Mouse (Mus musculus): Measurements from ENCODE around the gene Lhfpl5. TPM values are rescaled to one million over a fixed set of nuclear protein-coding genes. Genes with fewer than 3 reads are reported as not detected.

Lhfpl5 gene
- polyA plus RNA-seq, 1 experiment from 2014 or later: 4.2 TPM

- WGBS: 98% methylated on average over 4 of the region's 4 CpGs
- no peak for ATAC-seq
- H3K27me3 ChIP-seq: no peaks in the 10 kb centered on the region
- peaks cover 24% of the 10 kb centered on the region for H3K4me1 ChIP-seq (replicated peaks)
- no peak overlapping the region for H3K9ac ChIP-seq (replicated peaks)
- peaks cover 39% of the 10 kb centered on the region for H3K36me3 ChIP-seq
- no peak overlapping the region for H3K4me2 ChIP-seq (replicated peaks)
- no peak overlapping the region for H3K4me3 ChIP-seq (replicated peaks)
- no peak overlapping the region for H3K27ac ChIP-seq
- no peaks in the 10 kb centered on the region for H3K9me3 ChIP-seq
These were observed 39.9 kb downstream of the Lhfpl5 start for GRCm38 (mm10) chr17:28615332-28615731.

GRCm38 (mm10) chr17:28617636-28618035 lies 42.2 kb downstream of the Lhfpl5 start:
- H3K4me1 ChIP-seq (replicated peaks): peaks cover 37% of the 10 kb centered on the region
- H3K27me3 ChIP-seq: no peaks in the 10 kb centered on the region
- no peaks in the 10 kb centered on the region for H3K9me3 ChIP-seq
- no peak overlapping the region for H3K9ac ChIP-seq (replicated peaks)
- no peak overlapping the region for H3K4me3 ChIP-seq (replicated peaks)
- H3K4me2 ChIP-seq (replicated peaks): no peak overlapping the region
- WGBS: 93% methylated on average over 10 of the region's 10 CpGs
- no peak for ATAC-seq
- peaks cover 39% of the 10 kb centered on the region for H3K36me3 ChIP-seq
- no peak overlapping the region for H3K27ac ChIP-seq

DNA sequence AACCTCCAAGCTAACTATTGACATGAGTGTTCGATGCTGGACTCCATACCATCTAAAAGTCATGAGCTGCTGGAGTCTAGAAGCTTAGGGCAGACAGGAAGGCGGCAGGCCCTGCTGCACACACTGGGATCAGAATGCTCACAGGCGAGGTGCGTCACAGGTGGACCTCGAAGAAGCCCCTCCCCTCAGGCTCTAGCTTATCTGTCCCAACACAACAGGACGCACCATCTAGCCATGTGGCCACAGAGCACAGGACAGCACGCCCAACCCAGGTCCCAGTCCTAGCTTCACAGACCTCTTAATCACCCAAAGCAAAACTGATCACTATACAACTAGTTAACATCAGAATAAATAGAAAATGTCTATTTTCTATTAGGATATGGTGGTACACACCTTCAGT lies 42.7 kb downstream of the Lhfpl5 start:
- Histone ChIP-seq H3K27me3 (no peaks in the 10 kb centered on the region), H3K4me1 (replicated peaks) (peaks cover 39% of the 10 kb centered on the region), H3K4me2 (replicated peaks) (no peak overlapping the region), H3K4me3 (replicated peaks) (no peak overlapping the region), H3K27ac (no peak overlapping the region), H3K9me3 (no peaks in the 10 kb centered on the region), H3K36me3 (peaks cover 39% of the 10 kb centered on the region), H3K9ac (replicated peaks) (no peak overlapping the region)
- no peak for ATAC-seq
- 92% methylated on average over 7 of the region's 7 CpGs for WGBS

DNA sequence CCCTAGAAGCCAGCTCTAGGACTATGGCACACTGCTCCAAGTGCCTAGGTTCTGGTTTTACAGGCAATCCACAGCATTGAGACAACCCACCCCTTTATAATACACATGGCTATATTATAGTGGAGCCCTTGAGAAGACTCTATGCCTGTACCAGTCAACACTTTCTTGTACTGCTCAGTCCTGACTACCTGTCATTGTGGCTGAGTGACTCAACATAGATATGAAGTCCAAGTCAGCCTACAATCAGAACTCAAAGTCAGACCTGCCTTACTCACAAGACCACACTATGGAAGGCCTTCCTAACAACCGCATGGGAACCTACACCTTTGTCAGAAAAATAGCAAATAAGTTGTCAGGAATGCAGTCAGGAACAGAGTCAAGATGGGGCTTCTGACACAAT lies 43.3 kb downstream of the Lhfpl5 start:
- Histone ChIP-seq H3K27me3 (no peaks in the 10 kb centered on the region), H3K4me3 (replicated peaks) (no peak overlapping the region), H3K9me3 (no peaks in the 10 kb centered on the region), H3K4me2 (replicated peaks) (no peak overlapping the region), H3K9ac (replicated peaks) (no peak overlapping the region), H3K27ac (no peak overlapping the region), H3K36me3 (peaks cover 39% of the 10 kb centered on the region), H3K4me1 (replicated peaks) (peaks cover 39% of the 10 kb centered on the region)
- ATAC-seq: no peak
- WGBS: 95% methylated on average over 1 of the region's 1 CpGs

GRCm38 (mm10) chr17:28621381-28622299 lies 46.2 kb downstream of the Lhfpl5 start:
- H3K36me3 ChIP-seq: peaks cover 19% of the 10 kb centered on the region
- under 1% methylated on average over 61 of the region's 78 CpGs for whole genome bisulfite sequencing
- peak overlapping the region; percentile 99 for H3K9ac ChIP-seq (replicated peaks)
- peak overlapping the region; percentile 79 for H3K4me2 ChIP-seq (replicated peaks)
- H3K4me3 ChIP-seq (replicated peaks): peak overlapping the region; percentile 98
- H3K27ac ChIP-seq: peak overlapping the region; percentile 93
- no peaks in the 10 kb centered on the region for H3K9me3 ChIP-seq
- peaks cover 39% of the 10 kb centered on the region for H3K4me1 ChIP-seq (replicated peaks)
- H3K27me3 ChIP-seq: no peaks in the 10 kb centered on the region
- ATAC-seq: peak; percentile 79

- 1% methylated on average over 47 of the region's 53 CpGs for WGBS
- Histone ChIP-seq H3K4me1 (replicated peaks) (peaks cover 39% of the 10 kb centered on the region), H3K36me3 (peaks cover 18% of the 10 kb centered on the region), H3K27me3 (no peaks in the 10 kb centered on the region), H3K9ac (replicated peaks) (peak within 1 kb of the TSS; percentile 99), H3K9me3 (no peaks in the 10 kb centered on the region), H3K4me2 (replicated peaks) (peak within 1 kb of the TSS; percentile 79), H3K4me3 (replicated peaks) (peak within 1 kb of the TSS; percentile 98), H3K27ac (peak within 1 kb of the TSS; percentile 93)
- ATAC-seq: peak; percentile 97
These were observed 46.9 kb downstream of the Lhfpl5 start, which contains the start of gene Srpk1 for GRCm38 (mm10) chr17:28622300-28622759. Gene Srpk1, minus strand, starts transcription at chr17:28622709.

GRCm38 (mm10) chr17:28624841-28625240 lies 49.4 kb downstream of the Lhfpl5 start:
- Histone ChIP-seq H3K4me1 (replicated peaks) (peaks cover 20% of the 10 kb centered on the region), H3K4me3 (replicated peaks) (no peak overlapping the region), H3K27me3 (no peaks in the 10 kb centered on the region), H3K36me3 (peaks cover 4% of the 10 kb centered on the region), H3K9me3 (no peaks in the 10 kb centered on the region), H3K4me2 (replicated peaks) (no peak overlapping the region), H3K9ac (replicated peaks) (no peak overlapping the region), H3K27ac (no peak overlapping the region)
- no peak for ATAC-seq
- 88% methylated on average over 2 of the region's 2 CpGs for WGBS

- no peak overlapping the region for H3K4me3 ChIP-seq (replicated peaks)
- H3K36me3 ChIP-seq: no peaks in the 10 kb centered on the region
- no peaks in the 10 kb centered on the region for H3K27me3 ChIP-seq
- H3K9me3 ChIP-seq: no peaks in the 10 kb centered on the region
- no peak for ATAC-seq
- H3K4me2 ChIP-seq (replicated peaks): no peak overlapping the region
- H3K27ac ChIP-seq: no peak overlapping the region
- no peak overlapping the region for H3K9ac ChIP-seq (replicated peaks)
- H3K4me1 ChIP-seq (replicated peaks): peaks cover 15% of the 10 kb centered on the region
- 90% methylated on average over 15 of the region's 15 CpGs for WGBS
These were observed 49.9 kb downstream of the Lhfpl5 start for GRCm38 (mm10) chr17:28625327-28625726.

GRCm38 (mm10) chr17:28626937-28627336 lies 51.5 kb downstream of the Lhfpl5 start:
- Histone ChIP-seq H3K4me1 (replicated peaks) (0 out of 2 replicates have a peak, but pooled peaks cover 3% of the 10 kb centered on the region), H3K36me3 (no peaks in the 10 kb centered on the region), H3K9ac (replicated peaks) (no peak overlapping the region), H3K4me2 (replicated peaks) (no peak overlapping the region), H3K27me3 (no peaks in the 10 kb centered on the region), H3K27ac (no peak overlapping the region), H3K4me3 (replicated peaks) (no peak overlapping the region), H3K9me3 (no peaks in the 10 kb centered on the region)
- WGBS: 74% methylated on average over 2 of the region's 2 CpGs
- no peak for ATAC-seq

DNA sequence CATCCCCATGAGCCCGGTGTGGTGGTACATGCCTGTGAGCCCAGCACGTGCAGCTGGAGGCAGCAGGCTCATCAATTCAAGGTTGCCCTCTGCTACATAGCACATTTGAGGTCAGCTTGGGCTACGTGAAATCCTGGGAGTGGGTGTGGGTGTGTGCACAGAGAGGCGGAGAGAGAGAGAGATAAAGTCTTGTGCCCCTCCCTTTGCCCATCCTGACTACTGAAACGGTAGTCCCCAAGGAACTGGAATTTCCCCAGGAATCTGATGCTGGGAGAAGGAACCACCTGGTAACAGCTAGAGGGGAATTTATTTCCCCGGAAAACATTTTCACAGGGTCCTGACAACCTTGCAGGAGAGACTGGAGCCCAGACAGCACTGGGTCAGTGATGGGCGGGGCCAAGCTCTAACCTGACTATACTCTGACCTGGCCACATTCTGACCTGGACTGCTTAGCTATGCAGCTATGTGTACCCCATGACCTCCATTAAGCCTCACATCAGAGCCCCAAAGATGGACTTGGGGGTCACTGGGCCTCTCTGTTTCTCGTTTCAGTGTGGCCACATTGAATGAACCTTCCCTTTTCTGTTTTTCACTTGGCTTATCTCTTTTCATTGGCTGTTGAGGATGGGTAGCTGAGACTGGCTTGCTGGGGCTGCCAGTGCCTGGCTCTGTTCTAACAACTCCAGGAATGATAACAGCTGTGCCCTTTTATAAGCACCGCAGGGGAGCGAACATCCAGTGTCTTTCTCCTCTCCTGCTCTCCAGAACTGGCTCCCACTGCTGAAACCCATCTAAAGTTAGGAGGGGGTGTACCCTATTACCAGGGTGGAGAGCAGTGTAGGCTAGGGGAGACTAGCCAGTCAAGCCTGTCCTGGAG lies 53.0 kb downstream of the Lhfpl5 start:
- Histone ChIP-seq H3K9ac (replicated peaks) (0 out of 2 replicates have a peak overlapping the region, but pooled peaks have one; percentile 1), H3K27me3 (no peaks in the 10 kb centered on the region), H3K36me3 (no peaks in the 10 kb centered on the region), H3K27ac (no peak overlapping the region), H3K4me1 (replicated peaks) (no peaks in the 10 kb centered on the region), H3K9me3 (no peaks in the 10 kb centered on the region), H3K4me3 (replicated peaks) (no peak overlapping the region), H3K4me2 (replicated peaks) (no peak overlapping the region)
- ATAC-seq: no peak
- WGBS: 70% methylated on average over 10 of the region's 10 CpGs

- no peak overlapping the region for H3K9ac ChIP-seq (replicated peaks)
- ATAC-seq: no peak
- H3K27me3 ChIP-seq: no peaks in the 10 kb centered on the region
- H3K4me2 ChIP-seq (replicated peaks): no peak overlapping the region
- H3K4me3 ChIP-seq (replicated peaks): no peak overlapping the region
- no peaks in the 10 kb centered on the region for H3K4me1 ChIP-seq (replicated peaks)
- WGBS: 53% methylated on average over 3 of the region's 3 CpGs
- H3K9me3 ChIP-seq: no peaks in the 10 kb centered on the region
- H3K36me3 ChIP-seq: no peaks in the 10 kb centered on the region
- H3K27ac ChIP-seq: no peak overlapping the region
These were observed 53.7 kb downstream of the Lhfpl5 start for GRCm38 (mm10) chr17:28629125-28629524.
